Comparison of ENCODE assay signal across 21 mouse cellular contexts in the genomic region with DNA sequence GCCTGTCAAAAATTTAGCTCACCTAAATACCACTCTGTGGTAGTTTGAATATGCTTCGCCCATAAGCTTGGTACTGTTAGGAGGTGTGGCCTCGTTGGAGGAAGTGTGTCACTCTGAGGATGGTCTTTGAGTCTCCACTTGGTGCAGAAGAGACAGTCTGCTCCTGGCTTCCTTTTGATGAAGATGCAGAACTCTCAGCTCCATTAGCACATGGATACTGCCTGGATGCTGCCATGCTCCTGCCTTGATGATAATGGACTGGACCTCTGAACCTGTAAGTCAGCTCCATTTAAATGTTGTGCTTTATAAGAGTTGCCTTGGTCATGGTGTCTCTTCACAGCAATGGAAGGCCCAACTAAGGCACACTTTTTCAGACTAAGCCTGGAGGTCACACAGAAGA. TPM values are rescaled to one million over a fixed set of nuclear protein-coding genes. Genes with fewer than 3 reads are reported as not detected.
DNase-seq lines count a peak whose midpoint lies in the region; ATAC-seq and TF ChIP-seq lines count a peak whose summit lies in the region.
"Had no signal": no experiment of that assay in that cellular context is flagged by ENCODE, and none has a peak within 500 bp of the region (broad histone marks: within the 10 kb centered on the region; RNA-seq: fewer than 3 reads in every experiment).

No protein-coding gene starts in this region.

- dilution Hi-C loops in CH12.LX (cut with MboI; ENCODE audit: extremely low pct_ligation_motif_present, extremely low pct_unique_long_range_greater_than_20kb, low sequenced_read_pairs), result no loop called here

- TF ChIP-seq EP300 in CH12.LX (IDR thresholded peaks at IDR 0.05; ENCODE audit: low read length), result no peak

- no peak for TF ChIP-seq CTCF in CH12.LX (conservative IDR thresholded peaks at IDR 0.05 in 1 of 2, IDR thresholded peaks at IDR 0.05 in 1 of 2; ENCODE audit: low read depth in 2 of 2, low read length in 2 of 2)
- TF ChIP-seq CTCF in lung, adult 2 months (IDR thresholded peaks at IDR 0.05; ENCODE audit: insufficient read depth, low read length), result no peak

- intact Hi-C loops in heart, postnatal 10 days (cut with DNase I), result no loop called here

- H3K4me2 ChIP-seq in midbrain, embryonic 11.5 days, result no peak overlapping the region
- no peak overlapping the region for H3K4me2 ChIP-seq in midbrain, embryonic 14.5 days (ENCODE audit: low read length)
- peak overlapping the region; percentile 81 for H3K4me2 ChIP-seq in CH12.LX (ENCODE audit: insufficient read depth, low read depth, poor library complexity, severe bottlenecking)

- peak; percentile 60; the same call in 1 of the 2 replicates for TF ChIP-seq POLR2A in CH12.LX (IDR thresholded peaks at IDR 0.05; ENCODE audit: low read depth, low read length)
- TF ChIP-seq POLR2A in lung, adult 2 months (IDR thresholded peaks at IDR 0.05; ENCODE audit: borderline replicate concordance, extremely low read depth, low read depth, low read length), result no peak

- H3K4me3 ChIP-seq in midbrain, embryonic 11.5 days (ENCODE audit: low read depth, low read length), result no peak overlapping the region
- no peak overlapping the region for H3K4me3 ChIP-seq in midbrain, embryonic 14.5 days (replicated peaks; ENCODE audit: low read depth, low read length)
- peak overlapping the region in 2 of 3 experiments; percentile 45 to 66 for H3K4me3 ChIP-seq in CH12.LX (replicated peaks in 1 of 3; ENCODE audit: low read depth in 2 of 3, low read length in 2 of 3, poor library complexity in 1 of 3)
- H3K4me3 ChIP-seq in lung, adult 2 months (replicated peaks; ENCODE audit: extremely low read depth, low read depth, low read length), result no peak overlapping the region

- H3K9ac ChIP-seq in midbrain, embryonic 11.5 days (ENCODE audit: low read length), result no peak overlapping the region
- no peak overlapping the region for H3K9ac ChIP-seq in midbrain, embryonic 14.5 days (replicated peaks; ENCODE audit: low read length)
- H3K9ac ChIP-seq in CH12.LX (ENCODE audit: insufficient read depth, low read depth), result peak overlapping the region; percentile 80

- H3K27me3 ChIP-seq in midbrain, embryonic 11.5 days (ENCODE audit: control insufficient read depth, insufficient read depth, low read length), result no peaks in the 10 kb centered on the region
- no peaks in the 10 kb centered on the region for H3K27me3 ChIP-seq in midbrain, embryonic 14.5 days (ENCODE audit: control insufficient read depth, insufficient read depth, low read length)
- no peaks in the 10 kb centered on the region for H3K27me3 ChIP-seq in CH12.LX (replicated peaks)
- H3K27me3 ChIP-seq: Patski had no signal

- ATAC-seq in midbrain, embryonic 11.5 days (ENCODE audit: low FRiP score), result no peak
- ATAC-seq in midbrain, embryonic 14.5 days (ENCODE audit: low FRiP score, low TSS enrichment), result no peak
- ATAC-seq: activated CD4-positive, CD25-positive, alpha-beta regulatory T cell, adult 4 months; CD4-positive, CD25-positive, alpha-beta regulatory T cell, adult 4 months; Patski had no signal

- no peaks in the 10 kb centered on the region for H3K9me3 ChIP-seq in midbrain, embryonic 11.5 days (ENCODE audit: control insufficient read depth, low read length)
- no peaks in the 10 kb centered on the region for H3K9me3 ChIP-seq in midbrain, embryonic 14.5 days (ENCODE audit: control insufficient read depth, low read length)
- H3K9me3 ChIP-seq in CH12.LX (replicated peaks; ENCODE audit: low read length), result no peaks in the 10 kb centered on the region
- H3K9me3 ChIP-seq: G1E had no signal

- WGBS in midbrain, embryonic 11.5 days, result 92% methylated on average over 2 of the region's 2 CpGs
- WGBS in midbrain, embryonic 14.5 days, result 87% methylated on average over 2 of the region's 2 CpGs
- 95% methylated on average over 2 of the region's 2 CpGs for WGBS in lung, adult 2 months

- no peak for TF ChIP-seq RAD21 in CH12.LX (IDR thresholded peaks at IDR 0.05; ENCODE audit: low read depth, low read length)

- no peaks in the 10 kb centered on the region for H3K36me3 ChIP-seq in midbrain, embryonic 11.5 days (ENCODE audit: control insufficient read depth, insufficient read depth, low read length)
- H3K36me3 ChIP-seq in midbrain, embryonic 14.5 days (ENCODE audit: control insufficient read depth, insufficient read depth, low read length), result no peaks in the 10 kb centered on the region
- no peaks in the 10 kb centered on the region for H3K36me3 ChIP-seq in CH12.LX (replicated peaks in 1 of 2; ENCODE audit: control insufficient read depth in 1 of 2, insufficient read depth in 1 of 2, low read length in 1 of 2)
- H3K36me3 ChIP-seq: G1E had no signal

- H3K4me1 ChIP-seq in midbrain, embryonic 11.5 days (ENCODE audit: control insufficient read depth, insufficient read depth, low read length), result no peaks in the 10 kb centered on the region
- no peaks in the 10 kb centered on the region for H3K4me1 ChIP-seq in midbrain, embryonic 14.5 days (ENCODE audit: control insufficient read depth, insufficient read depth, low read length)
- peaks cover 0 to 3% of the 10 kb centered on the region in 2 experiments; a peak in 2 of 4 replicates for H3K4me1 ChIP-seq in CH12.LX (ENCODE audit: control insufficient read depth in 1 of 2, insufficient read depth in 2 of 2)
- no peaks in the 10 kb centered on the region for H3K4me1 ChIP-seq in lung, adult 2 months (ENCODE audit: control insufficient read depth, insufficient read depth, low read length)

- H3K79me2 ChIP-seq in CH12.LX (replicated peaks; ENCODE audit: control insufficient read depth, extremely low read depth, insufficient read depth, poor library complexity, severe bottlenecking), result no peaks in the 10 kb centered on the region; the same call in 1 of the 2 replicates

- no peak overlapping the region for H3K27ac ChIP-seq in midbrain, embryonic 11.5 days (ENCODE audit: low read depth, low read length)
- no peak overlapping the region for H3K27ac ChIP-seq in midbrain, embryonic 14.5 days (replicated peaks; ENCODE audit: low read depth, low read length)
- H3K27ac ChIP-seq in CH12.LX (ENCODE audit: insufficient read depth, low read depth), result no peak overlapping the region

- in situ Hi-C loops in CH12.LX (cut with MboI; ENCODE audit: low pct_ligation_motif_present, low pct_unique_long_range_greater_than_20kb, low sequenced_read_pairs), result no loop called here

- DNase-seq in heart, adult 11 months, result peak; percentile 61
- DNase-seq in heart, postnatal 10 days, result no peak
- DNase-seq in midbrain, embryonic 11.5 days (ENCODE audit: low spot score, missing footprints), result peak; percentile 14
- DNase-seq in midbrain, embryonic 14.5 days, result no peak
- DNase-seq in CH12.LX (ENCODE audit: extremely low read depth), result no peak
- no peak for DNase-seq in lung, adult 2 months
- DNase-seq: adrenal gland, adult 2 months; adrenal gland, adult 8-10 months; adrenal gland, postnatal 10 days; adrenal gland, postnatal 14 days; adrenal gland, postnatal 25 days; adrenal gland, postnatal 36 days; B cell, adult 2 months; cerebellum, adult 11 months; cerebellum, adult 11-12 months; cerebellum, adult 18-20 months; cerebellum, adult 2 months had no signal

TF ChIP-seq in CH12.LX, 34 proteins besides CTCF, POLR2A, EP300 and RAD21:
- TF ChIP-seq HCFC1 (IDR thresholded peaks at IDR 0.05; ENCODE audit: low read depth, low read length), result no peak
- 0 out of 2 replicates have a peak, but pooled peaks have one; percentile 58 for TF ChIP-seq TBP (conservative IDR thresholded peaks at IDR 0.05; ENCODE audit: low read depth, low read length)

RNA-seq across cellular contexts. Expression of a gene that starts 56.9 kb away (rescaled TPM):
- total RNA-seq in heart, postnatal 10 days (2021), result 10 to 100 TPM; 42.0 to 84.3 TPM
- polyA plus RNA-seq in midbrain, embryonic 11.5 days (2014; fragmentation: Nextera tagmentation; extraction: Ambion mirVana), result 13.6 and 13.9 TPM in 2 replicates
- polyA plus RNA-seq in midbrain, embryonic 14.5 days (2014; fragmentation: Nextera tagmentation; extraction: Ambion mirVana), result 60.2 and 63.3 TPM in 2 replicates
- total RNA-seq in CH12.LX (2012; rRNA removed), result 17.0 and 17.5 TPM in 2 replicates
- 20.2 and 21.0 TPM in 2 replicates for total RNA-seq in CH12.LX (2014; rRNA removed)
- 19.3 and 20.9 TPM in 2 replicates for polyA plus RNA-seq in CH12.LX (2012; ENCODE audit: insufficient read length, low read depth)
- polyA plus RNA-seq in lung, adult 2 months (2012; rRNA removed), result 15.6 and 25.9 TPM in 2 replicates

Comparison
In these comparisons a context has a peak if more than half of its experiments do, and no peak if none do; other contexts are left out.
1. DNase-seq: peak in heart, adult 11 months (single experiment) and midbrain, embryonic 11.5 days (single experiment); none in heart, postnatal 10 days (0 of 2), midbrain, embryonic 14.5 days (single experiment), CH12.LX (single experiment) and lung, adult 2 months (single experiment).
2. H3K4me3 ChIP-seq: peak in CH12.LX (2 of 3); none in midbrain, embryonic 11.5 days (single experiment), midbrain, embryonic 14.5 days (single experiment) and lung, adult 2 months (single experiment).